Mouse (Mus musculus) lung, adult 2 months (tissue): ENCODE measurements at regions not wholly inside any gene's neighbourhood (a gene's known extent, or its start where the extent isn't known, plus 50 kb on each side); places are given as distances from the start of the nearest gene placed in this dataset.

Experiments used
- CTCF ChIP-seq: fragments of 200-500 bp; IDR thresholded peaks from 2 replicates; pipeline ENCODE4 v1.5.1; 2011; ENCODE audit warnings: mild to moderate bottlenecking, low read length, control low read depth; ENCODE audit not compliant: insufficient read depth
- POLR2A ChIP-seq: fragments of 200-500 bp; IDR thresholded peaks from 2 replicates; pipeline ENCODE4 v1.6.1; 2011; ENCODE audit warnings: low read depth, mild to moderate bottlenecking, control low read depth, low read length, borderline replicate concordance; ENCODE audit errors: extremely low read depth

DNA sequence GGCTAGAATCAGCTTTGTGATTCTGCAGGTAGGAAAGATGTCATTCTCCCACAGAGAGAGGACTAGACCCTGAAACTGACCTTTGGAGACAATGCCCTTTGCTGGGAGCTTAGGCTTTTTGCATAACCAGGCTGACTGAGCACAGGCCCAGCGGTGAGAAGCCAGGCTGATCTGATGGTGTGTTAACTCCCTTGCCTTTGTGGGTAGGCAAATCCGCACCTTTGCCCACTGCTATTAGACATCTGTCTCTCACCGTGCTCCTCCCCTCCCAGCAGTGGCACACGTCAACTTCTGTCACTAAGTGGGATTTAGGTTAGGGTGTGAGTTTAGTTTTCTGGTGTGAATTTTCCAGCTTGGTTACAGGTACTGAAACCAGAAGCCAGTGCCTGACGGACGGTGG is 114.4 kb upstream of the Id2 start:
- no peak for TF ChIP-seq POLR2A
- no peak for TF ChIP-seq CTCF
